Mouse (Mus musculus) kidney, adult 10 weeks (tissue): ENCODE results near the gene Dclk3. TPM values are rescaled to one million over a fixed set of nuclear protein-coding genes. Genes with fewer than 3 reads are reported as not detected.

Experiments
- polyA plus RNA-seq: library from polyadenylated mRNA; stranded (reverse); fragments of 350-450 nt; fragmentation: Illumina TruSeq; extraction: RNeasy Lipid Tissue Mini Kit (QIAGEN cat#74804); gene quantifications from one replicate; pipeline ENCODE4 v1.2.3, GENCODE M21; 2014; ENCODE audit warnings: low read depth, low replicate concordance

Gene Dclk3
- polyA plus RNA-seq = 14.5 TPM

DNA sequence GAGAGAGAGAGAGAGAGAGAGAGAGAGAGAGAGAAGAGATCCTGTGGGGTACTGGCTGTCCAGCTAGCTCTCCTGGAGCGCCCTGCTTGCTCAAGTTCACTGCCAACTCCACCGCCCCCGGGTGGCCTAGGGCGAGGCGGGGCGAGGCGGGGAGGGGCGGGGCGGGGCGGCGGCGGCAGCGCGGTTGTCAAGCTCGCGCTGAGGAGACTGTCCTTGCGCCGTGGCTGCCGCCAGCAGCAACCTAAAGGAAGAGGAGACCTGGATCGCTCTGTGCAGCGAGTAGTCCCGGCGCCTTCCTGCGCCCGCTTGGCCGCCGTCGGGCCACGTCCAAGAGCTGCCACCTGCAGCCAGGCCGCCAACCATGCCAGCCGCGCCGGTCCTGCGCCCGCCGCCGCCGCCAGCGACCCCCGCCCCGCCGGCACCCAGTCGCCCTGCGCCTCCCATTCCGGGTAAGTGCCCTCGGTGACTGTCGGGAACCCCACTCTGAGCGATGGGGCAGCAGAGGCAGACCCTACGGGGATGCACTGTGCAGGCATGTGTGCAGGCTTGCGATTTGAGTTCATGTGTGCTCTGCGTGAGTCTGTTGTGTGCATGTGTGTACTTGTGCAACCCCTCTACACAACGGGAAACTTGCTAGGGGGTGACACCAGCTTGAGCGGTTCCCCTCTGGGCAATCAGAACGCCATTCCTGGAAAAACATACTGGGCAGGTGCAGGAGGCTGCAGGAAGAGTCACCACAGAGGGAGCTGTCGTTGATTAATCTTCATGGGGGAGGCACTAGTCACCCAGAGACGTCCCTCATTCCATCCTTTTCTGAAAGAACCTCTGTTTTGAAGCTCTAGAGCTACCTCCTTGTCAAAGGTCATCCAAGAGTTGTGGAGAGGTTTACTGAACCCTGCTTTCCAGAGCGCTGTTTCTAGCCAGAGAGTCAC lies at the start of gene Dclk3:
TSS of gene Dclk3 (plus strand) at position 178 of the 932 bp plus-strand sequence.

Other genes starting within 250 kb of the Dclk3 start
- 24.3 TPM for gene Mlh1, start 167.3 kb upstream of the Dclk3 start, polyA plus RNA-seq
- gene Epm2aip1, start 167.2 kb upstream of the Dclk3 start, polyA plus RNA-seq = 52.3 TPM
- 0.04 TPM for gene Trank1, start 127.3 kb upstream of the Dclk3 start, polyA plus RNA-seq